Mouse (Mus musculus): ENCODE data around the gene Ifngr1. TPM values are rescaled to one million over a fixed set of nuclear protein-coding genes. Genes with fewer than 3 reads are reported as not detected.
"Not testable (repeated sequence)": the region's sequence is repeated elsewhere in the genome, so short reads cannot be mapped to it uniquely, and the experiment has no call there.

Ifngr1 gene
- polyA plus RNA-seq, 1 experiment from 2014 or later = 115 TPM

DNA sequence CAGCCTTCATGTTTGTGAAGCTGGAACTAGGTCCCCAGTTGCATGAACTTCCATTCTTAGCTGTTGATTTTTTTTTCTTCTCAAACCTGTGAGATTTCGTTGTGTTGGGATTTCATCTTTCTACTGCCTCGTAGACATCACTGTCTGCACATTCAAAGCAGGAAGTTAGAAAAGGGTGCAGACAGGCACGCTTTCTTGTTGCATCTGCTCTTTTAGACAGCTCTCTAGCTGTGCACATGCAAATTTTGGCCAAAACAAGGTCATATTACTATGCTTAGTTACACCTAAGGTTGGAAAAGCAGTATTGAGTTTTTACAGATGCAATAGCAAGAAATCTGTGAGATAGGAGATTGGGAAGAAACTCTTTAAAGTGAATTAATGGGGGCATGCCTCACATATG lies 4.5 kb upstream of the Ifngr1 start:
- POLR2A ChIA-PET = no interaction called here

DNA sequence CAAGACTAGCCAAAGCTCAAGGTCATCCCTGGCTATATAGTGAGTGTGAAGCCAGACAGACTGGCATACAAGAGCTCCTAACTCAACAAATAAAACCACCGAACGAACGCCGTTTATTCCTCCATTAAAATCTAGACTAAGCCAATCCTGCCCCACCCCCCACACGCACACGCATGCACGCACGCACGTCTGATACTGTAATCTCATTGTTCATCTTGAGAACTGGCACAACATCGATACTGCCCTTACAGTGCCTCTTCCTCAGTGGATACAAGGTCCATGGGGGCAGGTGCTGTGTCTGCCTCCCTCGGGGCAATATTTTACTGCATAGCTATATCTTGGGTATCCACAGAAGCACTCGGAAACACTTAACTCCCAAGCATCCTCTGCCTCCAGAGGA lies 2.1 kb upstream of the Ifngr1 start:
- no peak for TF ChIP-seq CTCF (IDR thresholded peaks at IDR 0.05)
- in situ Hi-C loops (cut with MboI; ENCODE audit: low pct_unique_long_range_greater_than_20kb) = loop anchor here (10.0 kb wide), 1 partner anchor 345 kb away; no protein-coding TSS in a partner anchor
- no peak for ATAC-seq
- POLR2A ChIA-PET = no interaction called here
- no peaks in the 10 kb centered on the region for H3K27me3 ChIP-seq
- CTCF ChIA-PET = interaction anchor here (1.3 kb wide), 1 partner anchor 26 kb away, joined by 3 read pairs; no protein-coding TSS in a partner anchor
- no peak for DNase-seq (ENCODE audit: low read depth, low spot score)

More for the DNA sequence above, 4.5 kb upstream of the Ifngr1 start:
- in situ Hi-C loops (cut with MboI; ENCODE audit: low pct_unique_long_range_greater_than_20kb) = no loop called here
- CTCF ChIA-PET = interaction anchor here (1.7 kb wide), 1 partner anchor 11 kb away, joined by 3 read pairs; no protein-coding TSS in a partner anchor
- no peaks in the 10 kb centered on the region for H3K27me3 ChIP-seq
- TF ChIP-seq CTCF (IDR thresholded peaks at IDR 0.05) = no peak
- no peak for ATAC-seq
- DNase-seq (ENCODE audit: low read depth, low spot score) = no peak

DNA sequence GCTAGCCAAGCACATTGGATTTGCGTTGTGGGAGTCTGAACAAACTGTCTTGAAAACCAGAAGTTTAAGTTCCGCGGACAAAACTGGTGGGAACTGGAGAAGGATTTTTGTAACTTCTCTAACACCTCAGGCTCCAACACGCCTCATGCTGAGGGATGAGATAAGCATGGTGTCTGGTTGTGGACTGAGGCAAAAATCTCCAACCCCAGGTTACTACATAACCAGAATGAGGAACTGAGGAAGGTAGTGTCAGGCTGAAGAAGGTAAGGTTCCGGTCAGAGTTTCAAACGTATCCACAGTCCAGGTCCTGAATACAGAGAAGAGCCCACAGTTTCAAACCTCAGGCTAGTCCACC lies 486 bp upstream of the Ifngr1 start:
- ATAC-seq (no peak), DNase-seq (ENCODE audit: low read depth, low spot score) (no peak)
- TF ChIP-seq CTCF (IDR thresholded peaks at IDR 0.05) = no peak
- ChIA-PET CTCF (interaction anchor here (0.8 to 1.5 kb wide), 2 partner anchors 27 to 65 kb away, joined by 3 read pairs; no protein-coding TSS in a partner anchor), POLR2A (no interaction called here)
- no peaks in the 10 kb centered on the region for H3K27me3 ChIP-seq
- in situ Hi-C loops (cut with MboI; ENCODE audit: low pct_unique_long_range_greater_than_20kb) = loop anchor here (10.0 kb wide), 1 partner anchor 346 kb away; no protein-coding TSS in a partner anchor

DNA sequence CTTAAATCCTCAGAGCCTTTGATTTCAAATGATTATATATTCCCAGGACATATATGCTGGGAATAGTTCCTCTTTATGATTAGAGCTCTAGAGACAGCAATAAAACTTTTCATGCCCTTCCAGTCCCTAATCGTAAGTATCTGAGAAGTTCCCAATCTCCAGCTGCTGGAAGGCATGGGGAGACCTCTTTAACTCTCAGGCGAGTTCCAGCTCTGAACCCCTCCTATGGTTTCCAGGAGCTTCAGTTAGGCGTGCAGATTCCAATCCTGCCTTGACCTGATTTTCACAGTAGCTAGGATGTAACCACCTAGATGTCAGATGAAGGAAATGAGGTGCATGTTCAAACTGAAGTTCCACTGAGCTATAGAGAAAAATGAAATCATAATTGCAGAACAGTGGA lies 807 bp downstream of the Ifngr1 start:
- no peaks in the 10 kb centered on the region for H3K27me3 ChIP-seq
- ChIA-PET CTCF (interaction anchor here (1.1 to 1.5 kb wide), 4 partner anchors 12 to 28 kb away, joined by 3 to 4 read pairs (median 3); no protein-coding TSS in a partner anchor), POLR2A (no interaction called here)
- TF ChIP-seq CTCF (IDR thresholded peaks at IDR 0.05) = no peak
- no peak for ATAC-seq
- in situ Hi-C loops (cut with MboI; ENCODE audit: low pct_unique_long_range_greater_than_20kb) = loop anchor here (10.0 kb wide), 1 partner anchor 348 kb away; no protein-coding TSS in a partner anchor
- DNase-seq (ENCODE audit: low read depth, low spot score) = no peak

DNA sequence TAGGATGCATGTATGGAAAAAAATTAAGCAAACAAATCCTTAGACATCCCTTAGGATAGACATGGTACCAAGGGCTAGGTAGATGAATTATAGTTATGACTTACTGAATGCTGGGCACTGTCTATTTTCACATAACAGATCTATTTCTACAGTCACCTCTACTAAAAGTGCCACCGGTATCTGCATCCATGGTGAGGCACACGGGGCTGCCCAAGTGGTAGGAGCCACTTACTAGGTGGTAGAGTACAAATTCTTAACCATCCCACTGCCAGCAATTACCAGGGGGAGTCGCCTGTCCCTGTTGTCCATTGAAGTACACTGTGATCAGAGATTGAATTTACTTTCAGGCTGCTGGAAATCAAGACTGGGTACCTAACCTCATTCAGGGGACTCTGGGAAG lies 1.5 kb downstream of the Ifngr1 start:
- in situ Hi-C loops (cut with MboI; ENCODE audit: low pct_unique_long_range_greater_than_20kb) = loop anchor here (10.0 kb wide), 1 partner anchor 348 kb away; no protein-coding TSS in a partner anchor
- TF ChIP-seq CTCF (IDR thresholded peaks at IDR 0.05) = no peak
- no peak for DNase-seq (ENCODE audit: low read depth, low spot score)
- CTCF ChIA-PET = interaction anchor here (1.1 kb wide), 1 partner anchor 15 kb away, joined by 3 read pairs; no protein-coding TSS in a partner anchor
- POLR2A ChIA-PET = no interaction called here
- no peak for ATAC-seq
- H3K27me3 ChIP-seq = no peaks in the 10 kb centered on the region

DNA sequence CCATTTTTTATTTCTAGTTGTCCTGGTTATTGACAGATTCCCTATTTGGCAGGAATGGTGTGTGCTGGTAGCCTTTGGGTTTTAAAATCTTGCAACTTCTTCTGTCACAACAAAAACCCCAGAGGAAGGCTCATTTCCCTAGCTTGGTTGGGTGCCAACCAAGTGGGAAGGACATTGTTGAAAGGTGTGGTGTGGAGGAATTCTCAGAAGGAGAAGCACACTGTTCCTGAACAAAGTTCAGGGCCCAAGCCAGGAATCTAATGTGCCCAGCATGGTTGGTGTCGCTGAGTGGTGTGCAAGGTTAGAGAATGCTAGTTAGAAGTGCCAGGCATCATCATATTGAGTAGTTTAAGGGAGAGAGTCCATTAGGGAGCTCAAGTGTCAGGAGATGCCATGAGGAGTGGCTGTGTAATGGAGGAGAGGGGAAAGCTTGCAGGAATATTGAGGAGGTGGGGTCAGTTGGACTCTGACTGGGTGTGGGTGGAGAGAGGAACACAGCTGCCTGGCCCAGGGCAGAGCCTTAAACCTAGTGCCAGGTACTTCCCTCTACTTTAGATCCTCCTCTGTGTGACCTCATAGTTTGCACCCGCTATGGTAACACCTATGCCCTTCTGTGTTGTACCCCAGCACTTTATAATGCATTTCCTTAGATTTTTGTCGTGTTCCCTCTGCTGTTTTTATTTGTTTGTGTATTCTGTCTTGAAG lies 2.6 kb downstream of the Ifngr1 start:
- ChIA-PET CTCF (interaction anchor here (0.7 kb wide), 1 partner anchor 15 kb away, joined by 3 read pairs; no protein-coding TSS in a partner anchor), POLR2A (no interaction called here)
- TF ChIP-seq CTCF (IDR thresholded peaks at IDR 0.05) = no peak
- no peaks in the 10 kb centered on the region for H3K27me3 ChIP-seq
- in situ Hi-C loops (cut with MboI; ENCODE audit: low pct_unique_long_range_greater_than_20kb) = loop anchor here (10.0 kb wide), 1 partner anchor 350 kb away; no protein-coding TSS in a partner anchor
- DNase-seq (ENCODE audit: low read depth, low spot score) (no peak), ATAC-seq (no peak)

DNA sequence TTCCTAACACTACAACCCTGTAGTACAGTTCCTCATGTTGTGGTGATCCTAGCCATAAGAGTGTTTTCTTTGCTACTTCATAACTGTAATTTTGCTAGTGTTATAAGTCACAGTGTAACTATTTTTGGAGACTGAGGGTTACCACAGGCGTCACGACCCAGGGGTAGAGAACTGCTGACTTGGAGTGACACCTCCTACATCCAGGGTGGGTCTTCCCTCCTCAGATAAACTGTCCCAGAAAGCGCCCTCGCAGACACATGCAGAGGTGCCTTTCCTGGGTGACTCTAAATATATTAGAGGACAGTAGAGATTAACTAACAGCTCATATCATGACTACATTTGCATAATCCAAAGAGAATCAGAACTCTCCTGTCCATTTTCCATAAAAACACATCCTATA lies 5.1 kb downstream of the Ifngr1 start:
- in situ Hi-C loops (cut with MboI; ENCODE audit: low pct_unique_long_range_greater_than_20kb) = loop anchor here (10.0 kb wide), 1 partner anchor 352 kb away; no protein-coding TSS in a partner anchor
- no peak for DNase-seq (ENCODE audit: low read depth, low spot score)
- TF ChIP-seq CTCF (IDR thresholded peaks at IDR 0.05) = no peak
- ChIA-PET CTCF (interaction anchor here (1.6 kb wide), 1 partner anchor 96 kb away, joined by 5 read pairs; no protein-coding TSS in a partner anchor), POLR2A (no interaction called here)
- no peak for ATAC-seq
- H3K27me3 ChIP-seq = no peaks in the 10 kb centered on the region

DNA sequence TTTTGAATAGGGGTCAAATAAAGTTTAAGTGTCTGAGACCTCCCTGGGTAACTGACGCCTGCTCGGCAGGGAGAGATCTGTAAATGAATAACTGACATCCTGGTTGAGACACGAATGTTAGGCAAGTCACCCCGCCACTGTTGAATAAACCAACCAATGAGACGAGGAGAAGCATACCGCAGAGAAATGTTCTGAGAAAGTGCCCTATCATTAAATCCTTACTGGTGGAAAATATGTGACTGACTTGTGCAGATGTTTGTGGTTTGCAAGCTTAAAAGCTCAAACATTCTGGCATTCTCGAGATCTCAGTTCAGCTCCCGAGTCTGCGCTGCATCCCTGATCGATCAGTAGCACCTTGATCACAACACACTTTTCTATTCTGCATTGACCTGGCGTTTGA lies 6.3 kb downstream of the Ifngr1 start:
- in situ Hi-C loops (cut with MboI; ENCODE audit: low pct_unique_long_range_greater_than_20kb) = loop anchor here (10.0 kb wide), 1 partner anchor 353 kb away; no protein-coding TSS in a partner anchor
- ATAC-seq (peak; percentile 60), DNase-seq (ENCODE audit: low read depth, low spot score) (peak; percentile 54)
- no peak for TF ChIP-seq CTCF (IDR thresholded peaks at IDR 0.05)
- ChIA-PET POLR2A (interaction anchor here (0.5 kb wide), 1 partner anchor 12 kb away, joined by 4 read pairs; no protein-coding TSS in a partner anchor), CTCF (interaction anchor here (1.6 kb wide), 1 partner anchor 95 kb away, joined by 5 read pairs; no protein-coding TSS in a partner anchor)
- H3K27me3 ChIP-seq = no peaks in the 10 kb centered on the region

DNA sequence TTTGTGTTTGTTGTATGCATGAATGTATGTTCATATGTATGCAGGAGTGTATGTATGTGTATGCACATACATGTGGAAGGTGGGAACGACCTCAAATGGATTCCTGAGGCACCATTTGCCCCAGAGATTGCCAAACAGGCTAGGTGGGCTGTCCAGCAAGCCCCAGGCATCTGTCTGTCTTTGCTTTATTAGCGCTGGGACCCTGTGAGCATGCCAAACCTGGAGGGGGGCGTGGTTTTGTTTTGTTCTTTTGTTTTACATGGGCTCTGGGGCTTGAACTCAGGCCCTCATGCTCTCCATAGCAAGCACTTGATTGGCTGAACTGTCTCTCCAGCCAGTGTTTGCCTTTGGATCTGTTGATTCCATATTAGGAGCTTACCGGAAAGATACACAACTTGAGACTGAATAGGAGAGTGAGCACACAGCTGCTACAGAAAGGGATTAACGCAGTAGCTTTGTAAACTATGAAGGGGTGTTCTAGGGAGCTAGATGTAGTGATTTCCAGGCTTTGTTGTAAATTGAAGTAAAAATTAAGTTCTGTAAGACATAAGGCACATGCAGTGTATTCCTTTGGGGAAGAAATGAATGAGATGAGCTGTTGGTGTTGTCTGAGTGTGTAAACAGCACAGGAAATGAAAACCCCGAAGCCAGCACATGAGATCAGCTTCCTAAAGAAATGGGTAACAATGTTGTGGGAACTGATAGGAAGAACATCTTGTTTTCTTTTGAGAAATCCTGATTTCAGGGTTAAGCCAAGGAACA lies 7.8 kb downstream of the Ifngr1 start:
- TF ChIP-seq CTCF (IDR thresholded peaks at IDR 0.05) = no peak
- in situ Hi-C loops (cut with MboI; ENCODE audit: low pct_unique_long_range_greater_than_20kb) = loop anchor here (10.0 kb wide), 1 partner anchor 355 kb away; no protein-coding TSS in a partner anchor
- DNase-seq (ENCODE audit: low read depth, low spot score) (no peak), ATAC-seq (no peak)
- ChIA-PET CTCF (interaction anchor here (0.8 kb wide), 1 partner anchor 19 kb away, joined by 3 read pairs; no protein-coding TSS in a partner anchor), POLR2A (no interaction called here)
- no peaks in the 10 kb centered on the region for H3K27me3 ChIP-seq

DNA sequence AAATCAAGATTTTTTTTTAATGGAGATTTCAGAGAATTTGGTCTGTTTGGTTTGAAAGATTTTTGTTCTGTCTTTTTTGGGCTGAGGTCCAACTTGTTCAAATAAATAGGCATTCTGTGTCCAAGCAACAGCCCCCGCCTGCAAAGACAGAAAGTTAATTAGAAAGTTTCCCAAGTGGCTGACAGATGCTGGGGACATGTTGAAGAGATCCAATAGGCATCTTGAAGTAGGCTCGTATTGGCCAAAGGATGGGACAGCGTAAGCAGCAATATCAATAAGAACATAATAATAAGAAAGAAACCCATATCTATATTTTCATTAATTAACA lies 8.3 kb downstream of the Ifngr1 start:
- POLR2A ChIA-PET = no interaction called here
- DNase-seq (ENCODE audit: low read depth, low spot score) (no peak), ATAC-seq (no peak)
- no peak for TF ChIP-seq CTCF (IDR thresholded peaks at IDR 0.05)
- CTCF ChIA-PET = interaction anchor here (0.8 kb wide), 1 partner anchor 18 kb away, joined by 3 read pairs; no protein-coding TSS in a partner anchor
- in situ Hi-C loops (cut with MboI; ENCODE audit: low pct_unique_long_range_greater_than_20kb) = no loop called here
- no peaks in the 10 kb centered on the region for H3K27me3 ChIP-seq

DNA sequence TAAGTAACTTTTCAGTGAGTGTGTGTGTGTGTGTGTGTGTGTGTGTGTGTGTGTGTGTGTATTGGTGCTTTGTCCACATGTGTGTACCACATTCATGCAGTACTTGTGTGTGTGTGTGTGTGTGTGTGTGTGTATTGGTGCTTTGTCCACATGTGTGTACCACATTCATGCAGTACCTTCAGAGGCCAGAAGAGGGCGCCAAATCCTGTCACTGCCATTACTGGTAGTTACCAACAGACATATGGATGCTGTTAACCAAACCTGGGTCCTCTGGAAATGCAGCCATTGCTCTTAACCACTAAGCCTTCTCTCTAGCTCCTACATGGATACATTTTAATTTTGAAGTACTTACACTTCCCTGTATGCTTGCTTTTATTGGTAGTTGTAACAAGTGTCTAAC lies 9.8 kb downstream of the Ifngr1 start:
- H3K27me3 ChIP-seq; in situ Hi-C loops (cut with MboI; ENCODE audit: low pct_unique_long_range_greater_than_20kb); ATAC-seq; POLR2A ChIA-PET; DNase-seq (ENCODE audit: low read depth, low spot score): not testable (repeated sequence)
- CTCF ChIA-PET = interaction anchor here (1.2 to 1.4 kb wide), 2 partner anchors 71 to 288 kb away, joined by 3 to 4 read pairs; no protein-coding TSS in a partner anchor

Data from Patski (cell line).